Comparison of ENCODE assay signal across 10 mouse cellular contexts in the genomic region with DNA sequence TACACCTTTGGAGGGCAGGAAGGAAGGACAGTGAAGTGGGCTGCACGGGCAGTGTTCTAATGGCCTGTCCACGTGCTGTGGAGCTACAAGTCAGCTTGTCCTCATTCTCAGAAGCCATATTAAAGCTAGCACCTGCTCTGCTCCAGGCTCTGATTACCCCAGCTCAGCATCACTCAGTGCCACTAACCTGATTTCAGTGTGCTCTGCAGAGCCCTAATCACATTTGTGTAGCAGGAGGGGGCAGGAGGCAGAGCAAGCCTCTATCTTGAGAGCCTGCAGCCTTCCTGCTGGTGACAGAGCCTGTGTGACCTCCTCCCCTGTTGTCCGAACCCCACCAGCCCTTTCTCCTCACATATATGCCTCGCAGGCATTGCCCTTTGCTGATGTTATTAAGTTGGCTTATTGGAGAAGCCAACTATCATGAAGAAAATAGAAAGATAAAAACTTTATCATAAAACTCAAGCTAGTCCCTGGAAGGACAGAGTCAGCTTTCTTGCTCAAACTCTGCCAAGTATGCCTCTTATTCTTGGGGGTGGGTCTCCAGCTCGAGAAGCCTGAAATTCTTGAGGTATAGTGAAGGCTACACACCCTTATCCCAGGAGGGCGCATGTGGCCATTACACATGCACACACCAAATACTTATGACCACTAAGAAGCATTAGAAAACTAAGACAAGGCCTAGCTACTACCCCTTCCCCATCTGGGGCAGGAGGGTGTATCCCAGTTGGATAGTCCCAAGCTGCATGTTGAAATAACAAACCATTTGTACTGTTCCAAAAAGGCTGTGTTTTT. TPM values are rescaled to one million over a fixed set of nuclear protein-coding genes. Genes with fewer than 3 reads are reported as not detected.
DNase-seq lines count a peak whose midpoint lies in the region; ATAC-seq and TF ChIP-seq lines count a peak whose summit lies in the region.
"Had no signal": no experiment of that assay in that cellular context is flagged by ENCODE, and none has a peak within 500 bp of the region (broad histone marks: within the 10 kb centered on the region; RNA-seq: fewer than 3 reads in every experiment).

No protein-coding gene starts in this region.

- H3K4me1 ChIP-seq in forebrain, embryonic 10.5 days = peaks cover 41% of the 10 kb centered on the region
- peaks cover 8% of the 10 kb centered on the region for H3K4me1 ChIP-seq in forebrain, embryonic 11.5 days (replicated peaks; ENCODE audit: control insufficient read depth, insufficient read depth, low read length)
- peaks cover 33% of the 10 kb centered on the region for H3K4me1 ChIP-seq in lung, embryonic 14.5 days (ENCODE audit: insufficient read depth)
- H3K4me1 ChIP-seq in intestine, embryonic 15.5 days (replicated peaks) = peaks cover 13% of the 10 kb centered on the region
- peaks cover 31% of the 10 kb centered on the region for H3K4me1 ChIP-seq in stomach, embryonic 14.5 days (ENCODE audit: control insufficient read depth, insufficient read depth, low read length)

- no peaks in the 10 kb centered on the region for H3K9me3 ChIP-seq in forebrain, embryonic 10.5 days
- no peaks in the 10 kb centered on the region for H3K9me3 ChIP-seq in forebrain, embryonic 11.5 days (ENCODE audit: control insufficient read depth, low read length)
- H3K9me3 ChIP-seq in lung, embryonic 14.5 days (ENCODE audit: low read depth, low read length) = no peaks in the 10 kb centered on the region
- H3K9me3 ChIP-seq in intestine, embryonic 15.5 days = no peaks in the 10 kb centered on the region
- no peaks in the 10 kb centered on the region for H3K9me3 ChIP-seq in stomach, embryonic 14.5 days (ENCODE audit: control insufficient read depth, low read depth, low read length)

- TF ChIP-seq CTCF in lung, embryonic 14.5 days (IDR thresholded peaks at IDR 0.05; ENCODE audit: low read depth) = no peak

- no peaks in the 10 kb centered on the region for H3K36me3 ChIP-seq in forebrain, embryonic 10.5 days (replicated peaks)
- H3K36me3 ChIP-seq in forebrain, embryonic 11.5 days (ENCODE audit: control insufficient read depth, insufficient read depth, low read length) = no peaks in the 10 kb centered on the region
- H3K36me3 ChIP-seq in lung, embryonic 14.5 days (ENCODE audit: insufficient read depth) = no peaks in the 10 kb centered on the region
- no peaks in the 10 kb centered on the region for H3K36me3 ChIP-seq in intestine, embryonic 15.5 days
- H3K36me3 ChIP-seq in stomach, embryonic 14.5 days (ENCODE audit: control insufficient read depth, insufficient read depth, low read length) = no peaks in the 10 kb centered on the region

- ATAC-seq in forebrain, embryonic 11.5 days (replicated peaks; ENCODE audit: low FRiP score) = no peak
- no peak for ATAC-seq in lung, embryonic 14.5 days (ENCODE audit: insufficient read depth)
- peak; percentile 19; the same call in 1 of the 2 replicates for ATAC-seq in intestine, embryonic 15.5 days
- ATAC-seq in stomach, embryonic 14.5 days (ENCODE audit: insufficient number of reproducible peaks, insufficient read depth, low FRiP score, low read depth) = peak; percentile 6; the same call in 1 of the 2 replicates

- H3K4me2 ChIP-seq in forebrain, embryonic 11.5 days (ENCODE audit: low read depth, low read length, severe bottlenecking) = no peak overlapping the region
- no peak overlapping the region for H3K4me2 ChIP-seq in lung, embryonic 14.5 days
- no peak overlapping the region for H3K4me2 ChIP-seq in intestine, embryonic 15.5 days (replicated peaks)
- H3K4me2 ChIP-seq in stomach, embryonic 14.5 days (replicated peaks; ENCODE audit: low read depth, low read length) = no peak overlapping the region

- 69% methylated on average over 6 of the region's 6 CpGs for WGBS in forebrain, embryonic 10.5 days
- WGBS in forebrain, embryonic 11.5 days = 68% methylated on average over 6 of the region's 6 CpGs
- WGBS in lung, embryonic 14.5 days = 49% methylated on average over 6 of the region's 6 CpGs
- WGBS in intestine, embryonic 15.5 days = 66% methylated on average over 6 of the region's 6 CpGs
- 62% methylated on average over 6 of the region's 6 CpGs for WGBS in stomach, embryonic 14.5 days

- H3K27ac ChIP-seq in forebrain, embryonic 10.5 days = peak overlapping the region; percentile 40
- H3K27ac ChIP-seq in forebrain, embryonic 11.5 days (ENCODE audit: low read depth, low read length) = no peak overlapping the region
- H3K27ac ChIP-seq in lung, embryonic 14.5 days (ENCODE audit: low read depth) = peak overlapping the region; percentile 61
- H3K27ac ChIP-seq in intestine, embryonic 15.5 days = peak overlapping the region; percentile 52
- H3K27ac ChIP-seq in stomach, embryonic 14.5 days (ENCODE audit: low read length) = peak overlapping the region; percentile 91; the same call in 1 of the 2 replicates

- H3K27me3 ChIP-seq in forebrain, embryonic 10.5 days (ENCODE audit: poor library complexity, severe bottlenecking) = 0 out of 2 replicates have a peak, but pooled peaks cover 5% of the 10 kb centered on the region
- H3K27me3 ChIP-seq in forebrain, embryonic 11.5 days (ENCODE audit: control insufficient read depth, insufficient read depth, low read length) = no peaks in the 10 kb centered on the region
- H3K27me3 ChIP-seq in lung, embryonic 14.5 days (ENCODE audit: insufficient read depth, low read length) = no peaks in the 10 kb centered on the region
- no peaks in the 10 kb centered on the region for H3K27me3 ChIP-seq in intestine, embryonic 15.5 days (replicated peaks)
- no peaks in the 10 kb centered on the region for H3K27me3 ChIP-seq in stomach, embryonic 14.5 days (ENCODE audit: control insufficient read depth, insufficient read depth, low read length)

- no peak for DNase-seq in forebrain, embryonic 10.5 days (ENCODE audit: extremely low spot score, low spot score)
- no peak for DNase-seq in forebrain, embryonic 11.5 days (ENCODE audit: low spot score)
- no peak for DNase-seq in lung, embryonic 14.5 days
- DNase-seq in lung, postnatal 10 days = no peak
- no peak for DNase-seq in urinary bladder, adult 2 months (ENCODE audit: low spot score)
- no peak for DNase-seq in testis, postnatal 14 days (ENCODE audit: low spot score)
- DNase-seq: spleen, adult 18-20 months had no signal

- no peak overlapping the region for H3K9ac ChIP-seq in forebrain, embryonic 11.5 days (ENCODE audit: low read length)
- no peak overlapping the region for H3K9ac ChIP-seq in lung, embryonic 14.5 days
- H3K9ac ChIP-seq in intestine, embryonic 15.5 days = no peak overlapping the region
- no peak overlapping the region for H3K9ac ChIP-seq in stomach, embryonic 14.5 days (replicated peaks; ENCODE audit: low read depth, low read length)

- no peak overlapping the region for H3K4me3 ChIP-seq in forebrain, embryonic 10.5 days
- no peak overlapping the region for H3K4me3 ChIP-seq in forebrain, embryonic 11.5 days (ENCODE audit: low read depth, low read length)
- H3K4me3 ChIP-seq in lung, embryonic 14.5 days (ENCODE audit: low read depth, low read length) = no peak overlapping the region
- H3K4me3 ChIP-seq in intestine, embryonic 15.5 days (replicated peaks) = no peak overlapping the region
- H3K4me3 ChIP-seq in stomach, embryonic 14.5 days (ENCODE audit: low read depth, low read length) = no peak overlapping the region
- H3K4me3 ChIP-seq: myocyte had no signal

RNA-seq across cellular contexts. Expression of gene Fignl1, which starts 41.9 kb away (rescaled TPM):
- 101 and 114 TPM in 2 replicates for polyA plus RNA-seq in forebrain, embryonic 10.5 days (2016; fragmentation: Nextera tagmentation; extraction: Ambion mirVana)
- polyA plus RNA-seq in forebrain, embryonic 11.5 days (2014; fragmentation: Nextera tagmentation; extraction: Ambion mirVana) = 89.5 and 101 TPM in 2 replicates
- 97.5 and 102 TPM in 2 replicates for polyA plus RNA-seq in lung, embryonic 14.5 days (2014; fragmentation: Nextera tagmentation; extraction: Ambion mirVana)
- polyA plus RNA-seq in intestine, embryonic 15.5 days (2015; fragmentation: Nextera tagmentation; extraction: Ambion mirVana) = 46.9 and 52.8 TPM in 2 replicates
- polyA plus RNA-seq in stomach, embryonic 14.5 days (2014; fragmentation: Nextera tagmentation; extraction: Ambion mirVana) = 52.6 and 56.5 TPM in 2 replicates
- polyA plus RNA-seq in urinary bladder, adult 2 months (2012; rRNA removed) = 0.66 and 1.2 TPM in 2 replicates

RNA-seq across cellular contexts. Expression of gene Ddc, which starts 47.3 kb away (rescaled TPM):
- polyA plus RNA-seq in forebrain, embryonic 10.5 days (2016; fragmentation: Nextera tagmentation; extraction: Ambion mirVana) = 5.1 and 6.0 TPM in 2 replicates
- polyA plus RNA-seq in forebrain, embryonic 11.5 days (2014; fragmentation: Nextera tagmentation; extraction: Ambion mirVana) = 6.8 and 8.7 TPM in 2 replicates
- polyA plus RNA-seq in lung, embryonic 14.5 days (2014; fragmentation: Nextera tagmentation; extraction: Ambion mirVana) = 13.1 and 13.4 TPM in 2 replicates
- polyA plus RNA-seq in intestine, embryonic 15.5 days (2015; fragmentation: Nextera tagmentation; extraction: Ambion mirVana) = 46.3 and 52.2 TPM in 2 replicates
- polyA plus RNA-seq in stomach, embryonic 14.5 days (2014; fragmentation: Nextera tagmentation; extraction: Ambion mirVana) = 36.7 and 47.2 TPM in 2 replicates
- polyA plus RNA-seq in urinary bladder, adult 2 months (2012; rRNA removed) = 3.4 and 4.1 TPM in 2 replicates

Comparison
In these comparisons a context has a peak if more than half of its experiments do, and no peak if none do; other contexts are left out.
1. ATAC-seq: peak in intestine, embryonic 15.5 days (single experiment) and stomach, embryonic 14.5 days (single experiment); none in forebrain, embryonic 11.5 days (single experiment) and lung, embryonic 14.5 days (single experiment).
2. RNA of gene Fignl1, which starts 41.9 kb away (polyA plus RNA-seq): 89.5 to 101 TPM in forebrain, embryonic 11.5 days, 101 to 114 TPM in forebrain, embryonic 10.5 days, 97.5 to 102 TPM in lung, embryonic 14.5 days, 46.9 to 52.8 TPM in intestine, embryonic 15.5 days and 52.6 to 56.5 TPM in stomach, embryonic 14.5 days; 0.66 to 1.2 TPM in urinary bladder, adult 2 months; every median in the first group is over 10 times any median in the second.